Mouse (Mus musculus): ENCODE measurements around the gene Ptms.

- TF ChIP-seq CTCF (conservative IDR thresholded peaks at IDR 0.05; ENCODE audit: insufficient read depth, insufficient read length, low read depth, low read length) (no peak), POLR2A (IDR thresholded peaks at IDR 0.05; ENCODE audit: low read depth, low read length) (no peak)
These were observed 19.7 kb downstream of the Ptms start for GRCm38 (mm10) chr6:124900056-124900800.
